Mouse (Mus musculus): ENCODE results near the gene Nfatc3.

The Nfatc3 gene

DNA sequence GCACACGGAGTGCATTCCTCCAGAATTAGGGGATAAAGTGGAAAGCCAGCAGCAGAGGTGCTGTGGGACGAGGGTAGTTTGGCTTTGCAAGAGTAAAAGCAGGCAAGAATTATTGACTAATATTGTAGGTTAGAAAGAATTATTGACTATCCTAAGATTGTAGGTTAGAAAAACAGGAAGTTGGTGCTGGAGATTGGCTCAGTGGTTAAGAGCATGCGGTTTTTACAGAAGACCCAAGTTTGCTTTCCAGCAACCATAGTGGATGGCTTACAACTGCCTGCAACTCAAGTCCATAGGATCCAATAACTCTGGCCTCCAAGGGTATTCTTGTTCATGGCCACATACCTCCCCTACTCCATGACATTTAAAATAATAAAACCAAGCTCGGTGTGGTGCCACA, 87.4 kb downstream of the Nfatc3 start:
- DNase-seq (ENCODE audit: extremely low spot score): no peak

DNA sequence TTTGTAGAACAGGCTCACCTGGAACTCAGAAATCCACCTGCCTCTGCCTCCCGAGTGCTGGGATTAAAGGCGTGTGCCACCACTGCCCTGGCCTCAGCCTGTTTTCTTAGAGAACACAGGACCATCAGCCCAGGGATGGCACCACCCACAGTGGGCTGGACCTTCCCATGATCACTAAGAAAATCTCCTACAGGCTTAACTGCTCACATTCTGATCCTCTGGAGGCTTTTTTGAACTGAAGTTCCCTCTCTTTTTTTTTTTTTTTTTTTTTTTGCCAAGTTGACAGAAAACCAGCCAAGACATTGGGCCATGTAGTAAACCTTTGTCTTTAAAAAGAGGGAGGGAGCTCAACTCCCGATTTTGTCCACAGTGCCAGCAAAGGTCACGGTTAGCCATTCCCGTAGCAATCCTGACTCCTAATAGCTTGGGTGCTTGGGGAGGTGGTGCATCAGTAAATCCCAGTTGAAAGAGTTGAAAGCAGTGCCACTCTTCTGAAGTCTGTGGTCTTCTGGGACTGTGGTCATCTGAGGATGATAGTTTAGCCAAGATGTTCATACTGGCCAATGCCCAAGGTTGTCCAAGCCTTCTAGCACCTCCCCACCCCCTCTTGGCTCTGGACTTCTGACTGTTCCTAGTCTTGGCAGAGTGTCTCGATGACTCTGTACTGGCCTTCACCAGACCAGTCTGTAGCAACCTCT, 89.4 kb downstream of the Nfatc3 start:
- no peak for DNase-seq (ENCODE audit: extremely low spot score)

DNA sequence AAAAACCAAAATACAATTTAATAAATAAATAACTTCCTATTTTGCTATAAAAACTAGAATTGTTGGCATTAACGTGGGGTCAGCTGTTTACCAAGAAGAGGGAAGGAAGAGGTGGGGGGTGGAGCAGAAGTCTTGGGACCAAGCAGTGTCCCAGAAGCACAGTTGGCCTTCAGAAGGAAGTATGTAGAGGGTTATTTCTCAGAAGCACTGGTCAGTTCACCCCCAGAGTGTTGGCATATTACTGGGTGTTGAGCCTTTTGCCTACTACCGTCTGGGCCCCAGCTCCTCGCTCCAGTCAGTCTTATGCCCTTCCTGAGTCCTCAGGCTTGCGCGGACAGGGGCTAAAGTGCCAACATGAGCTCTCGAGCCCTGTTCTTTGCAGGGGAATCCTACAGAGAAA, 90.4 kb downstream of the Nfatc3 start:
- DNase-seq (ENCODE audit: extremely low spot score): no peak

DNA sequence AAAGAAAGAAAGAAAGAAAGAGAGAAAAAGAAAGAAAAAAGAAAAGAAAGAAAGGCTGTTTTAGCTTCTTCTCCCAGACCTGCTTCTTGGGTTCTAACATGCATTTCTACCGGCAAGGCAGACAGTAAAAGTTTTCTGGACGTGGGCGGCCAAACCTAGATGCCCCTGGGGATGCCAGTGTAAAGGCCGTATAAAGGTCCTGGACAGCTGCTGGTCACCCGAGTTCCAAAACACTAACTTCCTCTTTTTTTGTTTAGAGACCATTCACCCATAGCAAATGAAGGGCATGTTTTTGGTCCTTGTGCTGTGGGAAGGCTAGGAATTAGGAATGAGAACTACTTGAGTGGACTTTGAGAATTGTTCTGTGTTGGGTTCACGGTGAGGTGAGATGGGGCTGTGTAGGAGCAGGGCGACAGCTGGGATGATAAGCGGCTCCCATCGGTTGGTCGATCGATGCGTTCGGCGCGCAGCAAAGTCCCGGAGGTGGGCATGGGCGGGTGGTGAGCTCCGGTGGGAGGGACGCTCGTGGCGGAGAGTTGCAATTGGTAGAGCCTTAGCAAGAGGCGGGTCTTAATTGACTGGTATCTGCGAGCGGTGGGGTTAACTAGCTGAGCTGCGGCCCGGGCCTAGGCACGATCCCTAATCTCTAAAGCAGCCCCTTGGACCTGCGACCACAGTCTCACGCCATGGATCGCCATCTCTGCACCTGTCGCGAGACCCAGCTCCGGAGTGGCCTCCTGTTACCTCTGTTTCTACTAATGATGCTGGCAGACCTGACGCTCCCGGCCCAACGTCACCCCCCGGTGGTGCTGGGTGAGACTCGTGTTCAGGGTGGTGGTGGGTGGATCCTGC, 91.4 kb downstream of the Nfatc3 start, which contains the start of gene Pla2g15:
TSS of gene Pla2g15 (plus strand) at position 599 of the 852 bp plus-strand sequence.
- DNase-seq (ENCODE audit: extremely low spot score): peak; percentile 94

DNA sequence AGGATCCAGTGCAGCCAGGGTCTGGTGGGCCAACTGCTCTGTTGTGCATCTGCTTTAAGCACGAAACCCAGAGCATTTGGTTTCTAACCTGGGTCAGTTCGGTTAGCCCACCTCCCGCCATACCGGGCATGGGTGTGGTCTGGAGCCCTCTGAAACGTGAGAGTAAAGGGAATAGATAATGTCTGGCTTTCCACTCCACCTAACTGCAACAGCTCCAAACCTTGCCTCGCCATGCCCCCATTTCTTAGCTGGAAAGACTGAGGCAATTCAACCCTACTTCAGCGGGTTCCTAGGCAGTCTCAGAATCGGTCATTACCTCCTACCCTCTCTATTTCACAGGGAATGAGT, 92.0 kb downstream of the Nfatc3 start:
- no peak for DNase-seq (ENCODE audit: extremely low spot score)

DNA sequence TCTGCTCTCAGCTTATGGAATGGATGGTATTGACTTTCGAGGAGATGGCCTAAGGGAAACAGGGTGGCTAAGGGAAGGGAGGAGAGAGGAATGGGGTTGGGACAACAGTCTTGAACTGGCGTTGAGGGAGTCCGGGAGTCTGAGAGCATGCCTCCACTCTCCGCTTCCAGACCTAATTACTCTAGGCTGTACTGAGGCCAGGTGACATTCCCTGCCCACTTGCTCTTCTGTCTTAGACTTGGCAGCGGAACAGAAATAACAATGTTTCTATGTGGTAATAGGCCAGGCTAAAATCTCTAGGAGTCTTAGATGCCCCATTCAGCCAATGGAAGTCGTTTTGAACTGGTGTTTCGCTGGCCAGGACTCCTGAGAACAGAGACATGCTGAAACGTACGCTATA, 92.4 kb downstream of the Nfatc3 start:
- no peak for DNase-seq (ENCODE audit: extremely low spot score)

DNA sequence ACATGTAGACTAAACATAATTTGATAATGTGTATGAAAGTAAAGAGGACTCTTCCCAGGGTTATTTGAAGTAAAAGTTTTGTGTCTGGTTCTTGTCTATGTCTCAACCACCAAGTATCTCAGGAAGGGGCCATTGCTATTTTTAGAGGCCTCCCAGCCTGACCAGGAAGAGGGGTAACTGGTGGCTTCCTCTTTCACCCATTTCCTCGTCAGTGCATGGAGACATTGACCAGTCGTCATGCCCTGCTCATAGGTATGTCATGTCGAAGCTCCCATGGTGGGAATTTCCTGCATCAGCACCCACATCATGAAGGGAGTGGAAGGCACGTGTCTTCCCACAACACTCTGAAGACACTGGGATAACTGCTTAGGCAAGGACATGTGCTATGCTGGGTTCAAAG, 94.2 kb downstream of the Nfatc3 start:
- no peak for DNase-seq (ENCODE audit: extremely low spot score)

DNA sequence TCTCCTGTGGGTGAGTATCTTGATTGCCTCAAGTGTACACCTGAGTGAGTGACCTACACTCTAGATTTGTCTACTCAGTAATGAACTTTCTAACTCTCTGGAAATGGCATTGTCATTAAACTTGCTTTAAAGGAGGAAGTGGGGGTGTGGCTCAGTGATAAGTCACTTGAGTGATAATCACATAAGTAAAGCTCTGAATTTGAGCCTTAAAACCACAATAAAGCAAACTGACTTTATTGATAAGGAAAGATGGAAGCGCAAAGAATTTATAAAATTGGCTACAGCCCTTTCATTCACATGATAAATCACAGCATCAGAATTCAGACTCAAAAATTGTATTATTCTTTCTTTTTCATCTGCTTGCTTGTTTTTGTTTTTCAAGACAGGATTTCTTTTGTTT, 98.8 kb downstream of the Nfatc3 start:
- DNase-seq (ENCODE audit: extremely low spot score): no peak

DNA sequence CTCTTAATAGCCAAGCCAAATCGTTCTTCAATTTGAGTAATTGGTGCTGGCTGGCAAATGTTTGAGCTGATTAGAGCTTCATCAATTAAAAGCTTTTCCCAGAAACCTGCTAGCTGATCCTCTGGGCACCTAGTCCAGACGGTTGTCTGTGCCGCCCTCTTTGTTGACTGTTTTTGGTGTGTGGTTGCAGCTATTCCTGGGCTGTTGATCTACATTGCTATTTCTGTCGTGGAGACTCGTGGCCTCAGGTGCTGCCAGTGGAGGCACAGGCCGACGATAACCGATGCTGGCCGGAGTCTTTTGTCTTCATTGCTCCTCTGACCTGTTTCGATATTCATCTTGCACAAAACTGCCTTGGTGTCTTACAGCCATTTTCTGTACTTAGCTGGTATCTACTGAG, 99.7 kb downstream of the Nfatc3 start:
- DNase-seq (ENCODE audit: extremely low spot score): no peak

DNA sequence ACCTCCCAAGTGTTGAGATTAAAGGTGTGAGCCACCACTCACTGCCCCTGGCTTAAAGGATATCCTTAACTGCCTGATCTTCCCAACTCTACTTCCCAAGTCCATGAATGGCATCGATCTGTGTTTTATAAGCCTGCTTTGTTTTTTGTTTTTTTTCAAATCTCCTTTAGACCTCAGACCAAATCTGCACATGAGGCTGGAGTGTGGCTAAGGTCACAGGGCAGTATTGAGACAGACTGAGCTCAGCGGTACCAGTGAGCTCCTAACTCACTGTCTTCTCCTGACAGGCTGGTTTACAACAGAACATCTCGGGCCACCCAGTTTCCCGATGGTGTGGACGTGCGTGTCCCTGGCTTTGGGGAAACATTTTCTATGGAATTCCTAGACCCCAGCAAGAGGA, 101.2 kb downstream of the Nfatc3 start:
- no peak for DNase-seq (ENCODE audit: extremely low spot score)

DNA sequence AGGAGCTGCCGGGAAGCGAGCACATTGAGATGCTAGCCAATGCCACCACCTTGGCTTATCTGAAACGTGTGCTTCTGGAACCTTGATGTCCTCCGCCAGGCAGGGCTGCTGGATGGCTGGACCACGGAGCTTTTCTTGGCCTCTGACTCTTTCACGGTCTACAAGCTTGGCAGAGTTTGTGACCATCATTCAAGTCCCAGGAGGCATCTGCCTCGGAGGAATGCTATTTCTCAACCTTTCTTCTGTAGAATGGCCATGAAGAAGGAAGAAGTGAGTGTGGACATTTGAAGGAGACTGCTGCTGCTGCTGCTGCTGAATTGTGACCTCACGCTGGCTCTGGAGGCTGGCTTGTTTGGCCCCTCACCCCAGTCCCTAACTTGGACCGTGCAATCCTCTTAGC, 104.6 kb downstream of the Nfatc3 start:
- no peak for DNase-seq (ENCODE audit: extremely low spot score)

DNA sequence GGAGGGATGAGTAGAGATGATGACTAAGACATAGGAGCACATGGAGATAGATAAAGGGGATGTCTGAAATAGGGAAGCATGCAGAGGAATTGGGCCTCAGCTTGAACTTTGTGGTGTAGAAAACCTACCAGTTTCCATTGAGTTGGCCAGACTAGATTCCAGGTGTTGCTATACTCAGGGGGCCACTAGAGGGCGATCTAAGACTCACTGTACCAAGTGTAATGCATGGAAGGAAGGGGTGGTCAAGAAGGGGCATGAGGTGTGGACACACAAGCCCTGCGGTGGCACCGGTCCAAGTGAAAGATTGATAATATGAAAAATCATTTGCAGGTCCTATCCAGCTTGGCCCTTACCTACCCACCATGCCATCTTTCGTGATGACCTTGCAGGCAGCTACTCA, 106.8 kb downstream of the Nfatc3 start:
- DNase-seq (ENCODE audit: extremely low spot score): peak; percentile 70

DNA sequence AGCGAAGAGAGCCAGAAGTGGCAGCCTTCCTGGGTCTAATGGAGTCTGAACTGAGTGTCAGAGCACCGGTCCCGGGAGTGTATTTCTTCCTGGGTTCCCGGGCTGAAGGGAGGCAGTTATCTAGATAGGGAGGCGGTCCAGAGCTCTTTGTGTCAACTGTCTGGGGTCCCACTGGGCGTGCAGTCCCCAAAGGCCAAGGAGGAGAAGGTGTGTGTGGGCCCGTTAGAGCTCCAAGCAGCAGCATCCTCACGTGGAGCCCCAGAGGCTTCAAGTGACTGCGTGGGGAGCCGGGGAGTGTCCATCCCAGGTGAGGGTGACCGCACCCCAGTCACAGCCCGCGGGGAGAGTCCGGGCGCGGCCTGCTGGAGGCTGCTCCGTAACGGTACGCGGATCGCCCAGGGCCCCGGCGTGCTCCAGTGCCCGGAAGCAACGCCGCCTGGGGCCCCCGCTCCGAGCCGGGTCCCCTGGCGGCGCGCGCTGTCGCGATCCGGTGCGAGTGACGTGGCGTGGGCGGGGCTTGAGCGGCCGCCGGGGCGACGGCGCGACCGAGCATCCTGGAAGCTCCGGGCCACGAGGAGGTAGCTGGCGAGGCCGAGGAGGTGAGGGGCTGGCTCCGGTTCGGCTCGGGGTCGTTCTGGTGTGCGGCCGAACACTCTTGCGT, 109.8 kb downstream of the Nfatc3 start, which contains the start of gene Slc7a6:
TSS of gene Slc7a6 (plus strand) at position 502 of the 661 bp plus-strand sequence.
- DNase-seq (ENCODE audit: extremely low spot score): peak; percentile 87

DNA sequence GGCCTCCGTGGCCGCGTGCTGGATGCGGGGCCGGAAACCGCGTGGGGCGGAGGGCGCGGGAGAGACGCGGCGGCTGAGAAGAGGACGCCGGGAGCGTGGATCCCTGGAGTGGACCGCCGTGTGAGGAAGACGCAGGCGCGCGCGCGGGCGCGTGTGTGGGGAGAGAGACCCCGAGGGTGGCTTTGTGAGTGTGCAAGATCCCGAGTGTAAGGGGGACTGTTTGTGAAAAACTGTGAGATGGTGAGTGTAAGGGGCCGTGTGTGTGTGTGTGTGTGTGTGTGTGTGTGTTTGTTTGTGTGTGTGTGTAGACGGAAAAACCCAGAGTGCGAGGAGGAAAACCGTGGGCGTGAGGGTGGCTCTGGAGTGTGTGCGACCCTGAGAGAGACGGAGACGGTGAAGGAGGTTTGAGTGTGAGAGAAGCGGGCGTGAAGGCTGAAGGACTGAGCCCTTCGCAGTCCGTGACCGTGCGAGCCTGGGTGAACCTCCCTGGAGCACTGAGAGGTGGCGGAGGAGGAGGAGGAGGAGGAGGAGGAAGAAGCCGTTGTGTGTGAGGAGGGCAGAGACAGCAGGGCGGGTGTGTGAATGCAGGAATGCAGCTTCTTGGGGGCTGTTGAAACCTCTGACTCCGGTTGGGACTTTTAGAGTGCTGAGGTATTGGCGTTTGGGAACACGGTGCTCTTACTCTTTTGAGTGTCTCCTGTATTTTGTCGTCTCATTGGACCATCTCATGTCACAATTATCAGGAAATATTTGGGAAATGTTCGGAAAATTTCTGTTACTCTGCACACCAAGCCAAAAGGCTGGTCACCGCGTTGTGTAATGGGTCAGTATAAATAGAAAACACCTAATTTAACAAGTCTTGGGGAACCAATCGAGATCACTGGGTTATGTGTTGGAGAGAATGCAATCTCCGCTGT, 110.6 kb downstream of the Nfatc3 start:
- peak; percentile 64 for DNase-seq (ENCODE audit: extremely low spot score)

DNA sequence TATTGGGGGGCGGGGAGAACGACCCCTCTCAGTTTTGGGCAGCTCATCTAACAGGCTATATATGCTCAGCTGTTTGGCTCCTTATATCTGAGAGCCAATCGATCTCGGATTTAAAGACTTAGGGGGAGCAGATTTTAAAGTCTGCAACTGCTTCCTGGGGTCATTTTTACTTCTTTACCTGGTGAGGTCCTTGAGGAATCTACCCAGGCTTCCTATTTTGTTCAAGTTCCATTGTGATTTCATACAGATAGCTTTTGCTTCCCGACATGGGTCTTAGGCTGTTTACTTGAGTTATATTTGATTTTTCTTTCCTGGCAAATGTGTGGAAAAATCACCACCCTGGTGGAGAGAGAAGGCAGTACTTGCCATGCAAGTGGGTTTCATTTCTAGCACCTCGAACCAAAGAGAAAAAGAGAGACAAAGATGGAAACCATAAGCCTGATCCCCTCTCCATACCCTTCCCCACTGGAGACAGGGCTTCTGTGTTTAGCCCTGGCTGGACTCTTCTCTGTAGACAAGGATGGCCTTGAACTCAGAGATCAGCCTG, 111.4 kb downstream of the Nfatc3 start:
- no peak for DNase-seq (ENCODE audit: extremely low spot score)

DNA sequence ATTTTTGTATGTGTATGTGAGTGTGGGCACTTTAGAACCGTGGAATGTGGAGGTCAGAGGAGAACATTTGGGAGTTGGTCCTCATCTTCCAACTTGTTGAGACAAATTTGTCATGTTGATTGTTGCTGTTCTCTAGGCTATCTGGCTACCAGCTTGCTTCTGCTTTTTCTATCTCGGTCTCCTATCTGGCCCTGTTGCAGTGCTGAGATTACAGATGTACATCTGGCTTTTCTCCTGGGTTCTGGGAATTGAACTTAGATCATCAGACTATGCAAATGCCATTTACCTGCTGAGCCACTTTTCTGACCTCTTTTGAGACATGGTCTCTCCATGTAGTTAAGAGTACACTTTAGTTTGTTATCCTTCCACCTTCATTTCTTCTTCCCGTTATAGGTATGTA, 114.9 kb downstream of the Nfatc3 start:
- DNase-seq (ENCODE audit: extremely low spot score): no peak

DNA sequence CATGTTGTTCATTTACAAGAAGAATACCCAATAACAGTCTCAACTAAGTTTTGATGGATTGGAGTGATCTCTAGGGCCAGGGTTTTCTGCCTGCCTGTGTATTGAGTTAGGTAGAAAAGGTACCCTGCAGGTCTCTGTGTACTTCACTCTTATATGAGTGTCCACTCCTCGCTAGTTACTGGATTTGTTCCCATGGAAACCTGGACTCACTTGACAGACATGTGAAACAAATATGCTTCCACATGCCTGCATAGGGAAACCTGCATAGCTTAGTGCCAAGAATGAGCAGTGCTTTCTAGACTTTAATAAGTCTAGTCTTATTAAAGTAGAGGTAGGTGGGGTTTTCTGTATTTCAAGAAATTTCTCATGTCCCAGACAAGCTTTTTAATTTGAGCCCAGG, 118.3 kb downstream of the Nfatc3 start:
- no peak for DNase-seq (ENCODE audit: extremely low spot score)

DNA sequence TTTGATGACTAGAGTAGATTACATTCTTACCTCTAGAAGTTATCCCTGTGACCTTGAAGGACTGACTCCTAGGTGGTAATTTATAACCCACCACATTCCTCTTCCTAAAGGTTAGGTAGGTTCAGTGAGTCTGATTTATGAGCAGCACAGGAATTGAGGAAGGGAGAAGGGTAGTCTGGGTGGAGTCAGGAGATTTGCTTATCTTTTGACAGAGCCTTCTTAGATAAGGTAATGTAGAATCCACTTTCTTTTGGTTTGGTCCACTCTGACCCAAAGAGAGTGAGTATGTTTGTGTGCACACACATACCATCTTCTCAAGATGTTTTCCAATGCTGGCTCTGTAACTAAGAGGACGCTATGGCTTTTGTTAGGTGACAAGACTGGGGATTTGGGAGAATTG, 119.0 kb downstream of the Nfatc3 start:
- DNase-seq (ENCODE audit: extremely low spot score): no peak

DNA sequence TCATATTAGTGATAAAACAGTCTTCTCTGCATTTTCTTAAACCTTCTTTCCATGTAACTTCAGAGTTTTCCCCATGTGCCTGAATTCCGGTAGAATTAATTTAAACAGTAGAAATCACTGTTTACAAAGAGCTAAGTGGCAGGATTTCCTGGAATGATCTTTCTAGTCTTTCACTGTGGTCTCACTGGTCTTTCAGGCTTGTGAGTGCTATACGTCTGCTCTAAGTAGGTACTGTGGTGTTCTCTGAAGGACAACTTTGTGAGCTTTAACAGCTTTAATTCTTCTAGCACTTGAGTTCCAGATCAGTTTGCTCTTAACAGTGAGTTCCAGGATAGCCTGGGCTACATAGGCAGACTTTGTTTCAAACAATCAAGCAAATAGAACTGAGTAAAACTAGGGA, 119.8 kb downstream of the Nfatc3 start:
- DNase-seq (ENCODE audit: extremely low spot score): no peak

Measured in embryo, embryonic 9.5 days (tissue).